Mouse (Mus musculus) thymus, adult 2 months (tissue): Measurements from ENCODE around the gene Mlf2. TPM values are rescaled to one million over a fixed set of nuclear protein-coding genes. Genes with fewer than 3 reads are reported as not detected.

Experiments used
- DNase-seq: peaks from one replicate; pipeline ENCODE4 v3.0.0; 2021
- H3K27ac ChIP-seq: fragments of 200-500 bp; 2 replicates; pipeline ENCODE4 v1.5.1; 2012; ENCODE audit warnings: low read length, control low read depth; ENCODE audit not compliant: control insufficient read depth, insufficient read depth
- H3K27me3 ChIP-seq: fragments of 200-500 bp; 2 replicates; pipeline ENCODE4 v1.6.1; 2012; ENCODE audit warnings: mild to moderate bottlenecking, low read length, moderate library complexity, mixed read lengths; ENCODE audit not compliant: control insufficient read depth, insufficient read depth
- H3K36me3 ChIP-seq: fragments of 200-500 bp; 2 replicates; pipeline ENCODE4 v1.6.1; 2012; ENCODE audit warnings: mild to moderate bottlenecking, low read length, moderate library complexity; ENCODE audit not compliant: control insufficient read depth, insufficient read depth
- H3K4me1 ChIP-seq: fragments of 200-500 bp; replicated peaks from 2 replicates; pipeline ENCODE4 v1.6.1; 2012; ENCODE audit warnings: low read length; ENCODE audit not compliant: control insufficient read depth, insufficient read depth
- H3K4me3 ChIP-seq: fragments of 200-500 bp; 2 replicates; pipeline ENCODE4 v1.5.1; 2012; ENCODE audit warnings: mild to moderate bottlenecking, low read length, control low read depth, moderate library complexity; ENCODE audit not compliant: control insufficient read depth, insufficient read depth
- CTCF ChIP-seq: fragments of 200-500 bp; IDR thresholded peaks from 2 replicates; pipeline ENCODE4 v1.5.1; 2012; ENCODE audit warnings: mild to moderate bottlenecking, control low read depth, low read length, moderate library complexity, borderline replicate concordance; ENCODE audit not compliant: control insufficient read depth, poor library complexity, insufficient read depth; ENCODE audit errors: extremely low read depth
- POLR2A ChIP-seq: fragments of 200-500 bp; IDR thresholded peaks from 2 replicates; pipeline ENCODE4 v1.6.1; 2012; ENCODE audit warnings: mild to moderate bottlenecking, low read length, control low read depth, moderate library complexity; ENCODE audit not compliant: control insufficient read depth, poor library complexity, insufficient read depth; ENCODE audit errors: extremely low read depth
- WGBS: fragments of 180-500 bp; shearing (Covaris S2); methylation state at CpG from one replicate; pipeline ENCODE4 v1.1.7; 2018; 5-methylcytosine and 5-hydroxymethylcytosine counted together
- polyA plus RNA-seq: library from polyadenylated mRNA; depleted of rRNA; stranded (reverse); fragments of >200 nt; gene quantifications from 2 replicates; pipeline ENCODE4 v1.2.3, GENCODE M21; 2012

Mlf2 gene
- polyA plus RNA-seq, 1 experiment, result 428 TPM

DNA sequence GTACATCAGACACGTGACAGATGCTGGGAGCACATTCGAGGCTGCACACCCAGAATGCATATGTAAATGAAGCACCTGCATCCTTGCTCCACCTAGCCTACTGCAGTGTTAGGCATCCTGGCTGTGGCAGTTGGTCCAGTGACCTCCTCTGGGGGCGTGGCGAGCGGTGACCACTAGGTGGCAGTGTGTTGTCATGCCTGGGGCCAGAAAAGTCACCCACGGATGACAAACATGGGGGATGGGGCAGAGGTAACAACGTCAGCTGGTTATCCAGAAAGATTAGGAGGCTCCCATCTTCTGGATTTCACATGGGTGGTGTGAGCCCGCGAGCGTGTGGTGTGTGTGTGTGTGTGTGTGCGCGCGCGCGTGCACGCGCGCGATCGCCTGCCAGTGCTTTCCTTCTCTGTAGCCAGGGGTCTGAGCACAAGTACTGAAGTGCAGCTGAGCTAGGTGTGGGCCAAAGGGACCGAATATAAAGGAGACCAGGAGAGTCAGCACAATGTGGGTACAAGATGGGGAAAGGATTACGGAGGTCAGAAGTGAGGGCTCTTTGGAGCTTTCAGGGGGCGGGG lies 27.5 kb upstream of the Mlf2 start:
- no peaks in the 10 kb centered on the region for H3K36me3 ChIP-seq
- peak; percentile 97 for TF ChIP-seq CTCF
- TF ChIP-seq POLR2A, result no peak
- H3K4me3 ChIP-seq, result peak overlapping the region; percentile 41
- WGBS, result under 1% methylated on average over 23 of the region's 23 CpGs
- H3K4me1 ChIP-seq, result peaks cover 54% of the 10 kb centered on the region
- H3K27ac ChIP-seq, result peak overlapping the region; percentile 95
- DNase-seq, result peak; percentile 99
- H3K27me3 ChIP-seq, result no peaks in the 10 kb centered on the region

DNA sequence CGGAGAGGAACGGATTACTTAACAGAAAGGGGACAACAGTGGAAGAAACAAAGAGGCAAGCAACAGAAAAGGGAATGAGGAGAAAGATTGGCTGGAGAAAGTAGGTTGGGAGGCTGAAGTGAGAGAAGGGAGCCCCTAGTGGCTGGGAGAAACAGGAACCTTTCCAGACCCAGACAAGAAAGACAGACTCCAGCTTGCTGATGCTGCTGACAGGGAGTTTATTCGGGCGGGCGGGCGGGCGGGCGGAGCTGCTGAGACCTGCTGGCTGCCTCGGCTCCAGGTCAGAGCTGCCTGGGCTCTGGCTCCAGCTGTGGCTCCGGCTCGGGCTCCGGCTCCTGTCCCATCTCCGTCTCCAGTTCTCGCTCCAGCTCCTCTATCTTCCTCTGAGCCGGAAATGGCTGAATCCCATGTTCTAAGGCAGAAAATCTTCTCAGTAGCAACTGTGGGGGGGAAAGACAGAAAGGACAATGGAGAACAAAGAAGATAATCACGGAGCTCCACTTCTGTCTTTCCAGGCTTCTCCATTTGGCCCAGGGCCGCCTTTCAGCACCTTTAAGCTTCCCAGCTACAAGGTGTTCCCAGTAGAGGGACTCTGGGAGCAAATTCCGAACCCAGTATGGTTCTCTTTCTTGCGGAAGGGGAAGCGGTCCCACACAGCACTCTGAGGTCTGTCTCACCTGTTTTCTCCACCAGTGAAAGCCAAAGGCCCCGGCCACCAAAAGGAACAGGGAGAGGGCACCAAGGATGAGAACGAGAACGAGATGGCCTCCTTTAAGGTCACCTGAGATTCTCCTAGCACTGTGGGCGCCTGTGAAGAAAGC lies 26.8 kb upstream of the Mlf2 start:
- WGBS, result 51% methylated on average over 24 of the region's 24 CpGs
- peak; percentile 69 for DNase-seq
- peak overlapping the region; percentile 92 for H3K27ac ChIP-seq
- H3K36me3 ChIP-seq, result no peaks in the 10 kb centered on the region
- peaks cover 47% of the 10 kb centered on the region for H3K4me1 ChIP-seq
- TF ChIP-seq POLR2A (no peak), CTCF (no peak)
- no peaks in the 10 kb centered on the region for H3K27me3 ChIP-seq
- peak overlapping the region; percentile 41 for H3K4me3 ChIP-seq

DNA sequence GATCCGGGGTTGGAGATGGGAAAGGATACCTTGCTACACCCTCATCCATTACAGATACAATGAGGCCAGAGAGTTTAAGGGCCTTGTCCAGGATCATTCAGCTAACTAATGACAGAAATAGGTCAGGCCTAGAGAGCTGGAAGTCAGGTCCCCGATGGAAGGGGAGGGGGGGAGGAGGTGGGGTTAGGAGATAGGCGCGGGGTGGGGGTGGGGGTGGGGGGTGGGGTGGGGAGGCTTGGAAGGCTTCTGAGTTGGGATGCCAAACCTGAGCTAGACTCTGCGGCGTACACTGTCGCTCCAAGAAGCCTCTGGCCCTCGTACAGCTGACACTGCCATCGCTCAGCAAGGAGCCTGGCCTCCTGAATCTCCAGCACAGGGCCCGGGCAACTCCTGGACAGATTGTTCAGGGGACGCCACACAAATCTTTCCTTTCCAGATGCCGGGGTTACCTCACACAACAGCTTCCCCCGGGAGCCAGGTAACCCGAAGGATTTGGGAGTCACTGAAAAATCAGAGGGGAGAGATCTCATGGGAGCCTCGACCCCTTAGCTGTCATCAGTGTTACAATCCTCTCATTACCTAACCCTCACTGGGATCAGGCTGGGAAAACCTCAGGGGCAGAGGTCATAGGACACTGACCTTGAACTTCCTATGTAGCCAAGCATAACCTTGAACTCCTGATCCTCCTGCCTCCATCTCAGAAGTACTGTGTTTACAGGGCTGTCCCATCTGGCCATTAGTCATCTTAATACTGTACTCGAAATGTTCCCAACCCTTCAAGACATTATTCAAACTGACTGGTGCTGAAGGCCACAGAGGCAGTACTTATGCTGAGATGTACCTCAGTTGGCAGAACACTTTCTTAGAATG lies 26.0 kb upstream of the Mlf2 start:
- Histone ChIP-seq H3K4me3 (no peak overlapping the region), H3K27me3 (no peaks in the 10 kb centered on the region), H3K36me3 (no peaks in the 10 kb centered on the region), H3K27ac (no peak overlapping the region), H3K4me1 (peaks cover 49% of the 10 kb centered on the region)
- DNase-seq, result no peak
- TF ChIP-seq POLR2A, result no peak
- no peak for TF ChIP-seq CTCF
- WGBS, result 92% methylated on average over 16 of the region's 16 CpGs

DNA sequence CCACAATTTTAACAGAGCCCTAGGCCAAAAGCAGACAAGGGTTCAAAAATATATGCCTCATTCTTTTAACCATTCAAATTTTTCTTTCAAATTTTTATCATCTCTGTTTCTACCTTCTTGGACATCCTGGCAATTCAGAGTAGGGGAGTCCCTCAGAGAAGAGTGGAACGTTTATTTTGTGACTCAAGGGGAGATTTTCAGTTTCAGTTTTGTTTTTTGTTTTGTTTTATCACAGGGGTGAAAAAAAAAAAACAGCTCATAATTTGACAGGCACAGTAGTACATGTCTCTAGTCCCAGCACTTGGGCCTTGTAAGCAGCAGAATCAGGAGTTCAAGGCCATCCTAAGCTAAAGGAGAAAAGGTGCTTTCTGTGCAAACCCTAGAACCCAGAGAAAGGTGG lies 23.4 kb upstream of the Mlf2 start:
- DNase-seq, result no peak
- Histone ChIP-seq H3K4me3 (no peak overlapping the region), H3K27me3 (no peaks in the 10 kb centered on the region), H3K36me3 (no peaks in the 10 kb centered on the region), H3K27ac (no peak overlapping the region), H3K4me1 (peaks cover 41% of the 10 kb centered on the region)
- TF ChIP-seq POLR2A, result no peak
- no peak for TF ChIP-seq CTCF
- WGBS, result 7% methylated on average over 1 of the region's 1 CpGs

DNA sequence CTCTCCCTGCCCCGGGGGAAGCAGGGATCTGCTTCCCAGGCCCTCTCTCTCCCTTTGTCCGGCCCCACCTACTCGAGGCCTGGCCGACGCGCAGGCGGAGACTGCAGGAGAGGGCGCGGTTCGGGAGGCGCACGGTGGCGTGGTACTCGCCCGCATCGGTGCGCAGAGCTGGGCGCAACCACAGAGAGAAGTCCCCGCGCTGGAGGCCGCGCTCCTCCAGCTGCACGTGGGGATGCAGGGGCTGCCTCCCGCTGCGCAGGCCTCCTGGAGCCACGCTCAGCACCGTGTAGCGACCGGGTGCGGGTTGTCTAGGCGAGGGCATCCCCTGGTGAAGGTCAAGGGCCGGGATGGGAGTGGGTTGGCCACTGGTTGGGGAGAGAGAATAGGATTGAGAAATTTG lies 21.2 kb upstream of the Mlf2 start:
- peaks cover 31% of the 10 kb centered on the region for H3K4me1 ChIP-seq
- H3K4me3 ChIP-seq, result no peak overlapping the region
- TF ChIP-seq POLR2A (no peak), CTCF (no peak)
- H3K36me3 ChIP-seq, result peaks cover 12% of the 10 kb centered on the region
- H3K27ac ChIP-seq, result no peak overlapping the region
- no peak for DNase-seq
- H3K27me3 ChIP-seq, result no peaks in the 10 kb centered on the region
- WGBS, result 15% methylated on average over 32 of the region's 32 CpGs

DNA sequence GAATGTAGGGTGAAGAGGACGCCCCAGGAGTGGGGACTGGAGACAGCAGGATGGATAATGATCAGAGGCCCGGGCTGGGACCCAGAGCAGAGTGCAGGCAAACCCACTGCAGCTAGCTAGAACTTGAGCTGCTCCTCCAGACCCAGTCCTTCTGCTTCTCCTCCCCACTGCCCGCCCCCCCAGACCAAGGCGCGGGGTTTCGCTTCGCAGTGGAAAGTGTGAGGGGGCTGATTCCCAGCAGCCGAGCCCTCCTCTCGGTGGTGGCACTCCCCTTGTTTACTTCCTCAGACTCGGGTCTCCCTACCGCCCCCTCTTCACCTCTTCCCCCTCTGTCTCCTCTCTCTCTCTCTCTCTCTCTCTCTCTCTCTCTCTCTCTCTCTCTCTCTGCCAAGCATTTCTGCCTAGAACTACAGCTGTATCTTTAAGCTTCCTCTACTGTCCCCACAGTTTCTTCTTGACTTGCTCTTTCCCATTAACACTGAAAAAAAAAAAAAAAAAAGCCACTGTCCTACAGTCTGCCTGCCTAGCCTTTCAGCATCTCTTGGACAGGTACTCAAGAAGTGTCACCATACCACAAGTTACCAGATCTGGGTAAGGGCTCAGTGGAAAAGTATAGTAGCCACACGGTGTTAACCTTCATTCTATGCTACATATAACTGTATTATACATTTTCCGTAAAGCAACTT lies 19.5 kb upstream of the Mlf2 start, which contains the start of gene Lag3:
Gene Lag3, minus strand, starts transcription at position 173 of the 686 bp plus-strand sequence.
- WGBS, result 16% methylated on average over 13 of the region's 13 CpGs
- peak within 1 kb of the TSS; percentile 65; the same call in 1 of the 2 replicates for H3K27ac ChIP-seq
- peaks cover 48% of the 10 kb centered on the region for H3K4me1 ChIP-seq
- TF ChIP-seq POLR2A (0 out of 2 replicates have a peak, but pooled peaks have one; percentile 24), CTCF (no peak)
- H3K36me3 ChIP-seq, result peaks cover 12% of the 10 kb centered on the region
- H3K4me3 ChIP-seq, result peak within 1 kb of the TSS; percentile 38
- DNase-seq, result peak; percentile 60
- no peaks in the 10 kb centered on the region for H3K27me3 ChIP-seq

DNA sequence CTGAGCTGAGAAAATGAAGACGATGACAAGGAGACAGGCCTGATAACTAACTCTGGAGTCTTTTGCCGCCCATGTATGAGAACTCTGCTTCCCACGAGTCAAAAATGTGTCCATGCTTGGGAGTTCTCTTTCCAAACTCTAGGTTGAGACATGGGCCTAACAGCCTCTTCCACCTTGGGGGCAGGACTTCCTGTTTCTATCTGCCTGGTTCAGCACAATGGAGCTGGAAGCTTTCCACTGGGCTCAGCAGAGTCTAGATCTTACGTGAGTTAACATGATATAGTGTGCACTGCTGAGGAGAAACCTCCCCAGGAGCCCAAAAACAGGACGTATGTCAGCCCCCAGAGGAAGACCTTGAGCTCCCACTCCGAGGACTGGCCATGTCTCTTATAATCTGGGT lies 18.0 kb upstream of the Mlf2 start:
- Histone ChIP-seq H3K4me3 (no peak overlapping the region), H3K36me3 (peaks cover 12% of the 10 kb centered on the region), H3K4me1 (peaks cover 49% of the 10 kb centered on the region), H3K27me3 (no peaks in the 10 kb centered on the region), H3K27ac (no peak overlapping the region)
- WGBS, result 79% methylated on average over 6 of the region's 6 CpGs
- TF ChIP-seq POLR2A (no peak), CTCF (no peak)
- no peak for DNase-seq
